10 mouse cellular contexts compared by ENCODE assay signal in the genomic region with DNA sequence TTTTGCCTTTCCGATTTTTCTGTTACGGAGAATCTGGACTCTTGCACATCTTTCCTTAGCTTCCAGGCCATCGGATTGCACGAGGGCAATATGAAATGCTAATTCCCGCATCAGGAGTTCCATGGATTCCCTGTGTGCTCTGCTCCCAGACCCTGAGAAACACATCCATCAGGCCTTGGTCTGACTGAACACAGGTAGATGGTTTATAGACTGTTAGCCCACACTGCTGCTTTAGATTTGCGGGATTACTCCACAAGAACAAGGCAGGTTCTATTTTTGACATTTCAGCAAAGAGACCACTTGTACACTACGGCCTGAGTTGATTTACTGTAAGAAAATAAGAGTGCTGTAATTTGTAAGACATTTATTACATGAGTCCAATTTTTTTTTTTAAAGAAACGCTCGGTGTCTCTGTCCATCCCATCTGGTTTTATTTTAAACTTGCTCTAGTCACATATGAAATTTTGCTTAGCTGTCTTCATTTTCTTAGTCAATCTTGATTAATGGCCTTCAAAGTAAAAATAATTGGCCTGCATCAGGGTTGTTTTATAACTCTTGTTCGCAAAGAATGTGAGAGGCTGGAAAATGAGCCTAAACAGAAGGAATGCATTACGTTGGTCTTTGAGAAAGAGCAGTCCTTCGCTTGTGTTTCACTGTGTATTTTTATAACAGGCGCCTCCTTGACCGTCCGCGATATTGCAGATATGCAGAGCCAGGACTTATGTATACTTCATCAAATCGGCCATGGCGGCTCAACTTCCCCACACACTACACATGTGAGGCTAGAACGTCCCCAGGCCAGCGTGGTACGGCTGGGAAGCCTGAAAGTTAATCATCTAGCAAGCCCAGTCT.
DNase-seq lines count a peak whose midpoint lies in the region; ATAC-seq and TF ChIP-seq lines count a peak whose summit lies in the region.
"Had no signal": no experiment of that assay in that cellular context is flagged by ENCODE, and none has a peak within 500 bp of the region (broad histone marks: within the 10 kb centered on the region; RNA-seq: fewer than 3 reads in every experiment).

No protein-coding gene starts in this region.

- H3K27ac ChIP-seq in embryonic facial prominence, embryonic 15.5 days (replicated peaks), result peak overlapping the region; percentile 77
- H3K27ac ChIP-seq in intestine, postnatal 0 days (ENCODE audit: low read depth, low read length), result peak overlapping the region; percentile 42; the same call in 1 of the 2 replicates

- H3K27me3 ChIP-seq in embryonic facial prominence, embryonic 15.5 days, result no peaks in the 10 kb centered on the region
- H3K27me3 ChIP-seq in intestine, postnatal 0 days (replicated peaks; ENCODE audit: control insufficient read depth, insufficient read depth, low read length), result no peaks in the 10 kb centered on the region
- H3K27me3 ChIP-seq in myocyte (ENCODE audit: control insufficient read depth, insufficient read depth, insufficient read length), result no peaks in the 10 kb centered on the region

- no peak for TF ChIP-seq CTCF in intestine, postnatal 0 days (IDR thresholded peaks at IDR 0.05; ENCODE audit: low read depth)

- no peak overlapping the region for H3K9ac ChIP-seq in embryonic facial prominence, embryonic 15.5 days
- H3K9ac ChIP-seq in intestine, postnatal 0 days (ENCODE audit: low read depth, low read length), result no peak overlapping the region

- H3K4me2 ChIP-seq in embryonic facial prominence, embryonic 15.5 days (replicated peaks), result peak overlapping the region; percentile 17; the same call in 1 of the 2 replicates
- H3K4me2 ChIP-seq in intestine, postnatal 0 days (replicated peaks; ENCODE audit: low read depth), result no peak overlapping the region
- peak overlapping the region; percentile 74 for H3K4me2 ChIP-seq in myocyte (ENCODE audit: low read depth)

- peak; percentile 11 for DNase-seq in kidney, adult 9 months
- no peak for DNase-seq in kidney, postnatal 36 days
- no peak for DNase-seq in adrenal gland, adult (ENCODE audit: inconsistent age in 2 of 2, low spot score in 1 of 2)
- DNase-seq in thymus, postnatal 36 days, result no peak
- DNase-seq: cerebellum, adult 9-11 months had no signal

- ATAC-seq in embryonic facial prominence, embryonic 15.5 days (ENCODE audit: insufficient number of reproducible peaks, low FRiP score, low TSS enrichment, low read depth), result peak; percentile 60; the same call in 1 of the 2 replicates
- ATAC-seq in intestine, postnatal 0 days, result peak; percentile 16; the same call in 1 of the 2 replicates
- ATAC-seq in megakaryocyte-erythroid progenitor cell, adult 5-6 weeks (replicated peaks; ENCODE audit: low FRiP score, low TSS enrichment, poor library complexity, severe bottlenecking), result no peak
- ATAC-seq: CD4-positive, CD25-positive, alpha-beta regulatory T cell, adult 4 months had no signal

- H3ac ChIP-seq in myocyte (ENCODE audit: control insufficient read depth, insufficient read length), result no peak overlapping the region

- H3K4me3 ChIP-seq in embryonic facial prominence, embryonic 15.5 days (replicated peaks), result no peak overlapping the region
- no peak overlapping the region for H3K4me3 ChIP-seq in intestine, postnatal 0 days (ENCODE audit: low read depth, low read length)
- no peak overlapping the region for H3K4me3 ChIP-seq in myocyte

- H3K4me1 ChIP-seq in embryonic facial prominence, embryonic 15.5 days, result peaks cover 16% of the 10 kb centered on the region
- no peaks in the 10 kb centered on the region for H3K4me1 ChIP-seq in intestine, postnatal 0 days (replicated peaks; ENCODE audit: control insufficient read depth, insufficient read depth, low read length)

- H3K79me2 ChIP-seq in myocyte (ENCODE audit: control insufficient read depth, insufficient read depth), result no peaks in the 10 kb centered on the region

- no peak for TF ChIP-seq POLR2A in myocyte (IDR thresholded peaks at IDR 0.05; ENCODE audit: insufficient read length, low read depth)

- no peaks in the 10 kb centered on the region for H3K9me3 ChIP-seq in embryonic facial prominence, embryonic 15.5 days (replicated peaks)
- no peaks in the 10 kb centered on the region for H3K9me3 ChIP-seq in intestine, postnatal 0 days (ENCODE audit: control insufficient read depth)

- H3K36me3 ChIP-seq in embryonic facial prominence, embryonic 15.5 days, result no peaks in the 10 kb centered on the region
- no peaks in the 10 kb centered on the region for H3K36me3 ChIP-seq in intestine, postnatal 0 days (ENCODE audit: control insufficient read depth, insufficient read depth)
- H3K36me3 ChIP-seq in myocyte (ENCODE audit: control insufficient read depth, insufficient read depth), result no peaks in the 10 kb centered on the region

- WGBS in embryonic facial prominence, embryonic 15.5 days, result 37% methylated on average over 21 of the region's 21 CpGs
- WGBS in intestine, postnatal 0 days, result 58% methylated on average over 21 of the region's 21 CpGs

TF ChIP-seq in myocyte, 11 proteins besides CTCF, POLR2A, EP300 and RAD21:
- TF ChIP-seq TCF12 (IDR thresholded peaks at IDR 0.05; ENCODE audit: insufficient read depth, poor library complexity, severe bottlenecking) (no peak), REST (IDR thresholded peaks at IDR 0.05; ENCODE audit: insufficient read depth, insufficient read length) (no peak), MAX (IDR thresholded peaks at IDR 0.05; ENCODE audit: low read depth) (no peak), SRF (IDR thresholded peaks at IDR 0.05; ENCODE audit: control insufficient read depth, insufficient read length, low read depth) (no peak), MYOD1 (IDR thresholded peaks at IDR 0.05; ENCODE audit: control insufficient read depth in 1 of 3, insufficient read length in 2 of 3, low read depth in 2 of 3) (no peak), USF1 (IDR thresholded peaks at IDR 0.05; ENCODE audit: low read depth) (no peak), TCF3 (IDR thresholded peaks at IDR 0.05; ENCODE audit: insufficient read length, low read depth) (no peak), MYOG (IDR thresholded peaks at IDR 0.05; ENCODE audit: control insufficient read depth in 1 of 3, insufficient read depth in 1 of 3, insufficient read length in 2 of 3, low read depth in 2 of 3) (no peak), E2F4 (IDR thresholded peaks at IDR 0.05; ENCODE audit: insufficient read depth) (no peak), POLR2AphosphoS2 (IDR thresholded peaks at IDR 0.05; ENCODE audit: insufficient read length, low read depth) (no peak), CEBPB (IDR thresholded peaks at IDR 0.05; ENCODE audit: insufficient read depth, poor library complexity, severe bottlenecking) (no peak)
